Mouse (Mus musculus): ENCODE data around the gene Ripor1. TPM values are rescaled to one million over a fixed set of nuclear protein-coding genes. Genes with fewer than 3 reads are reported as not detected.
A peak's percentile ranks its signal among the peaks of the same experiment; 100 is the strongest.

Ripor1 gene
- polyA plus RNA-seq, 1 experiment: 54.8 TPM

DNA sequence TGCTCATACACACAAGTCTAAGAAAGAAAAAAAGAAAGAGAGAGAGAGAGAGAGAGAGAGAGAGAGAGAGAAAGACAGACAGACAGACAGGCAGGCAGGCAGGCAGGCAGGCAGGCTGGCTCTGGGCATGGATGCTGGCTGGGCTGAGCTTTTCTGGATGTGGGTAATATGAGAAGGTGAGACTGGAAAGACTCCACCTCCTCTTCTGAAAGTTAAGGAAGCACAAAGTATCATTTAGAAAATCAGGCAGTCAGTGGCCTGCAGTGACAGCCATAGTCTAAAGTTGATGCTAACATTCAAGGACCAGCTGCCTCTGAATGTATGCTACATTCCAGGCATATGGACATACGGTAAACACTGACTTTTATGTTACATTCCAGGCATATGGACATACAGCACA lies 19.8 kb downstream of the Ripor1 start:
- H3K4me3 ChIP-seq (ENCODE audit: insufficient read depth, low read depth, low read length): no peak overlapping the region
- no peak for TF ChIP-seq CTCF (conservative IDR thresholded peaks at IDR 0.05; ENCODE audit: insufficient read depth, insufficient read length, low read depth, low read length)
- no peak for TF ChIP-seq POLR2A (IDR thresholded peaks at IDR 0.05; ENCODE audit: low read depth, low read length)
- 0 out of 2 replicates have a peak, but pooled peaks cover 4% of the 10 kb centered on the region for H3K4me1 ChIP-seq (ENCODE audit: control insufficient read depth, insufficient read depth, low read length)
- no peak for DNase-seq
- no peaks in the 10 kb centered on the region for H3K27me3 ChIP-seq (replicated peaks; ENCODE audit: control insufficient read depth, insufficient read depth, low read length)
- WGBS: 50% methylated on average over 1 of the region's 1 CpGs
- peaks cover 1% of the 10 kb centered on the region; the same call in 1 of the 2 replicates for H3K36me3 ChIP-seq (ENCODE audit: control insufficient read depth, insufficient read depth, low read length)
- no peak overlapping the region for H3K27ac ChIP-seq (ENCODE audit: insufficient read depth, low read depth, low read length)

DNA sequence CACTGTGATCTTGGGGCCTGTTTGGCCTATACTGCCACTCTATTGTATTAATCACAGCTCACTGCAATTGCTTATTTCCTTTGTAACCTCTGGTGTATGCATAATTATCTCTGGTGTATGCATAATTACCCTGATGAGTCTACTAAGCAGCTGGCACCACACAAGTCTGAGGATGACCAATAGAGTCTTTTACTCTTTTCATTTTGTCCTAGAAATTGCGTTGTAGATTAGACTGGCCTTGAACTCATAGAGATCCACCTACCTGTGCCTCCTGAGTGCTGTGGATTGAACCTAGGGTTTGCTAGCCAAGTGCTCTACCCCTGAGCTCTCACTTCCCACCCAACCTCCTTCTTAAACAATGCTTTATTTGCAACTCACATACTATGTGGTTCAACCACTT lies 21.0 kb downstream of the Ripor1 start:
- WGBS: 86% methylated on average over 1 of the region's 1 CpGs
- no peak for DNase-seq
- Histone ChIP-seq H3K4me1 (ENCODE audit: control insufficient read depth, insufficient read depth, low read length) (0 out of 2 replicates have a peak, but pooled peaks cover 4% of the 10 kb centered on the region), H3K4me3 (ENCODE audit: insufficient read depth, low read depth, low read length) (no peak overlapping the region), H3K27ac (ENCODE audit: insufficient read depth, low read depth, low read length) (no peak overlapping the region), H3K36me3 (ENCODE audit: control insufficient read depth, insufficient read depth, low read length) (no peaks in the 10 kb centered on the region; the same call in 1 of the 2 replicates), H3K27me3 (replicated peaks; ENCODE audit: control insufficient read depth, insufficient read depth, low read length) (no peaks in the 10 kb centered on the region)
- TF ChIP-seq POLR2A (IDR thresholded peaks at IDR 0.05; ENCODE audit: low read depth, low read length): no peak
- TF ChIP-seq CTCF (conservative IDR thresholded peaks at IDR 0.05; ENCODE audit: insufficient read depth, insufficient read length, low read depth, low read length): no peak

DNA sequence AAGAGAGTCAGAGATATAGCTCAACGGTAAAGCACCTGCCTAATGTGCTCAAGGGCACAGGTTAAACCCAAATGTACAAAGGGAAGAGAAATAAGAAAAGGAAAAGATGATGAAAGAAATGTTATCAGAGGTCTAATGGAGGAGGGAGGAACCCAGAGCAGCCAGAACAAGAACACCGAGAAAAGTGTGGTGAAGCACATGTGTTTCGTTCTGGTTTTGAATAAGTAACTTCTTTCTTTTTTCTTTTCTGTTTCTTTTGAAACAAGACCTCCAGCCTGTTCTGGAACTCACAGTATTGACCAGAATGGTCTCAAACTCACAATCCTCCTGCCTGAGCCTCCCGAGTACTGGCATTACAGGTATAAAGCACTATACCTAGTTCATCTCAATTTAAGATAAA lies 24.3 kb downstream of the Ripor1 start:
- WGBS: 89% methylated on average over 4 of the region's 4 CpGs
- no peaks in the 10 kb centered on the region for H3K36me3 ChIP-seq (ENCODE audit: control insufficient read depth, insufficient read depth, low read length)

DNA sequence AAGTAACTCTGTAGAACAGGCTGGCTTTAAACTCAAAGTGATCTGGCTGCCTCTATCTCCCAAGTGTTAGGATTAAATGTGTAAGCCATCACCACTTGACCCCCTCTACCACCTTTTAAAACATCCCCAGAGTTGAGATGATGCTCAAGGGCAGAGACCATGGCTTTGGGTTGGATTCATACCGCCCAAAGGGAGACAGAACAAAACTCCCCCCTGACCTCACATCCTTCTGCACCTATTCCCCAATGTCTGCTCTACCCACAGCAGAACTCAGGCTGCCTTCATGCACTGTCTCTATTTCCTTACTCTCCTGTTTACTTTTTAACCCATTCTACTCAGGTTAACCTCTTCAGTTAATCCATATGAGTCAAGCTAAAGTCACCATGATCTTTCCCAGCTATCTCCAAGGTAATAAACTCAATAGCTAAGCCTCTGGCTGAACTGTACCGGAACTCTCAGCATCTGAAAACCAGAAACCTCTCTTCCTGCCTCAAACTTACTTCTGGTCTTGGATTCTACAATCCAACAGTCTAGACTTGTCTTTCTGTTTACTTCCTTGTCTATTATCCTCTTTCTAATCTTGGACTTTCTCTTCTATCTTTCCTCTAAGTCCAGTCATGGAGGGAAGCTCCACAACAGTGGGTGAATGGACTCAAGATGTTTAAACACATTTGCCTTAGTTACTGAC lies 29.9 kb downstream of the Ripor1 start:
- Histone ChIP-seq H3K27ac (ENCODE audit: insufficient read depth, low read depth, low read length) (no peak overlapping the region), H3K4me3 (ENCODE audit: insufficient read depth, low read depth, low read length) (no peak overlapping the region), H3K4me1 (ENCODE audit: control insufficient read depth, insufficient read depth, low read length) (peaks cover 7% of the 10 kb centered on the region; the same call in 1 of the 2 replicates), H3K27me3 (replicated peaks; ENCODE audit: control insufficient read depth, insufficient read depth, low read length) (no peaks in the 10 kb centered on the region), H3K36me3 (ENCODE audit: control insufficient read depth, insufficient read depth, low read length) (no peaks in the 10 kb centered on the region)
- 84% methylated on average over 2 of the region's 2 CpGs for WGBS
- TF ChIP-seq CTCF (conservative IDR thresholded peaks at IDR 0.05; ENCODE audit: insufficient read depth, insufficient read length, low read depth, low read length): no peak
- no peak for TF ChIP-seq POLR2A (IDR thresholded peaks at IDR 0.05; ENCODE audit: low read depth, low read length)
- no peak for DNase-seq

More for the DNA sequence above, 24.3 kb downstream of the Ripor1 start:
- Histone ChIP-seq H3K27ac (ENCODE audit: insufficient read depth, low read depth, low read length) (no peak overlapping the region), H3K4me1 (ENCODE audit: control insufficient read depth, insufficient read depth, low read length) (no peaks in the 10 kb centered on the region), H3K27me3 (replicated peaks; ENCODE audit: control insufficient read depth, insufficient read depth, low read length) (no peaks in the 10 kb centered on the region), H3K4me3 (ENCODE audit: insufficient read depth, low read depth, low read length) (no peak overlapping the region)
- TF ChIP-seq CTCF (conservative IDR thresholded peaks at IDR 0.05; ENCODE audit: insufficient read depth, insufficient read length, low read depth, low read length) (no peak), POLR2A (IDR thresholded peaks at IDR 0.05; ENCODE audit: low read depth, low read length) (no peak)
- DNase-seq: no peak

DNA sequence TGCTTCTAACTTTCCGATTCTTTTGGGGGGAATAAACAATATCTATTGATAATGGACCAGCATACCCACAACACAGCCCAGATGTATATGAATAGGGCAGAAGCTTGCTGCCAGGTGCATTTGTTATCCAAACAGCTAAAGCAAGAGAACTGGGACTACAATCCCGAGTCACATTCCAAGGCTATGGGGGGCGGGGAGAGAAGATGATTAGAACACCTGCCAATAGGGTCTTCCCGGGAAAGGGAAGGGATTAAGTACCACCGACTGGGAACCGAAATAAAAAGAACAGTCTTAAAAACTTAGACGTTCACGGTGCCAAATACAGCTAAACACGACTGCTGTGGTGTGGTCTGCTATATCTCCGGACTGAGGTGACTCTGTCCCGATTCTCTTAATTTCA lies 30.4 kb downstream of the Ripor1 start:
- Histone ChIP-seq H3K27ac (ENCODE audit: insufficient read depth, low read depth, low read length) (no peak overlapping the region), H3K36me3 (ENCODE audit: control insufficient read depth, insufficient read depth, low read length) (no peaks in the 10 kb centered on the region), H3K4me1 (ENCODE audit: control insufficient read depth, insufficient read depth, low read length) (peaks cover 7% of the 10 kb centered on the region; the same call in 1 of the 2 replicates), H3K27me3 (replicated peaks; ENCODE audit: control insufficient read depth, insufficient read depth, low read length) (no peaks in the 10 kb centered on the region), H3K4me3 (ENCODE audit: insufficient read depth, low read depth, low read length) (peak overlapping the region; percentile 59)
- WGBS: 6% methylated on average over 11 of the region's 11 CpGs
- TF ChIP-seq POLR2A (IDR thresholded peaks at IDR 0.05; ENCODE audit: low read depth, low read length): no peak
- TF ChIP-seq CTCF (conservative IDR thresholded peaks at IDR 0.05; ENCODE audit: insufficient read depth, insufficient read length, low read depth, low read length): no peak
- no peak for DNase-seq

DNA sequence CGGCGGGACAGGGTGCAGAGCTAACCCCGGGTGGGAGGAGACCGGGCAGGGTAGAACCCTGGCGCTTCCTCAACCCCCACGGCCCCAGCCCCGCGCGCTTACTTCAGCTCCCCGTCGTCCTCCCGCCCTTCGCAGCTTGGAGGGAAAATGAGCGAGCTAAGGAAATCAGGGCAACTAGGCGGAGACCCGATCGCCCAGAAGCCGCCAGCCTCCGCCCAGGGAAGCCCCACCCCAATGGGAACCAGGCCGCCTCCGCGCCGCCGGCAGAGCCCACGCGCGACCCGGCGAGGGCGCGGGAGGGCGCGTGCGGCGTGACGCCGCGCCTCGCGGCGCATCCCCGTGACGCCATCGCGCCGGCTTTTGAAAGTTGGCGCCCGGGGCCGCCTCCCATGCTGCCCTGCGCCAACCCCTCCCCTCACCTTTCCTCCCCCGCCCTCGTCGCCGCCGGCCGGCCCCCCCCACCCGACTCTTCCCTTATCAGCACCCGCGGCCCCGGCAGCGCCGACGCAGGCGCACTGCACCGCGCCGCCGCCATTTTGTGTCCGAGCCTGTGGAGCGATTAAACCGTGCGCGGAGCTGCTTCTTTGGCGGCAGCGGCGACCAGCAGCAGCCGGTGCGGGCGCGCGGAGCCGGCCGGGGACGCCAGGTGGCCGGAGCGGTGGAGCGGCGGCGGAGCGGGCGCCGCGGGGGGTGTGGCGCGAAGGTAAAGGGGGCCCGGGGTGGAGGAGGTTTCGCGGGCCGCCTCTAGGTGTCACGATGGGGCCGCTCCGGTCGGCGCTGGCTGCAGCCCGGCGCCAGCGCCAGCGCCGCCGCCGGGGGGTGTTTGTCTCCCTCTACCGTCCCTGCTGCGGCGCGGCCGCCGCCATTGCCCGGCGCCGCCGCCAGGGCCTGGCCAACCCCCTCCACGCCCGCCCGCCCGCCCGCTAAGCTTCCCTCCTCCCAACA lies 31.2 kb downstream of the Ripor1 start, which contains the start of gene Ctcf:
Gene Ctcf, plus strand, starts transcription at position 551 of the 945 bp plus-strand sequence.
- Histone ChIP-seq H3K27ac (ENCODE audit: insufficient read depth, low read depth, low read length) (peak within 1 kb of the TSS; percentile 96), H3K36me3 (ENCODE audit: control insufficient read depth, insufficient read depth, low read length) (no peaks in the 10 kb centered on the region), H3K4me3 (ENCODE audit: insufficient read depth, low read depth, low read length) (peak within 1 kb of the TSS; percentile 88), H3K4me1 (ENCODE audit: control insufficient read depth, insufficient read depth, low read length) (peaks cover 7% of the 10 kb centered on the region; the same call in 1 of the 2 replicates), H3K27me3 (replicated peaks; ENCODE audit: control insufficient read depth, insufficient read depth, low read length) (no peaks in the 10 kb centered on the region)
- DNase-seq: peak; percentile 94
- WGBS: under 1% methylated on average over 119 of the region's 126 CpGs
- TF ChIP-seq CTCF (conservative IDR thresholded peaks at IDR 0.05; ENCODE audit: insufficient read depth, insufficient read length, low read depth, low read length) (peak; percentile 31), POLR2A (IDR thresholded peaks at IDR 0.05; ENCODE audit: low read depth, low read length) (no peak)
